Mouse (Mus musculus): ENCODE measurements at regions not wholly inside any gene's neighbourhood (a gene's known extent, or its start where the extent isn't known, plus 50 kb on each side); places are given as distances from the start of the nearest gene placed in this dataset.

DNA sequence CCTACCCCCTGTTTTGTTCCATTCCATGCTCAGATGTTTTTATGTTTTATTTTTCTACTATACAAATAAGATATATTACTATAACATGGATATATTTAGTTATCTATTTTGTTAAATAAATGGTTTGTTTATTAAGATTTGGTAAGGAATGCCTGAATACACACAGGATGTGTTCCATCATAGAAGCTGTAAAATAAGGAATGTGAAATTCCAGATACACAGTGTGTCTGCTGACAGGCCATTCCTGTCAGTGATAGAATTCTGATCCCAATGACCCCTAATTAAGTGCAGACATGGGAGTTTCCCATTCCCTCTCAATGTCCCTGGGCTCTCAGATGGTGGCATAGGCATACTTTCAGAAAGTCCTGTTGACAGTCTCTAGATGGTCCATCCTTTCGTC lies 267.6 kb downstream of the Klf6 start:
- TF ChIP-seq POLR2A (IDR thresholded peaks at IDR 0.05; ENCODE audit: insufficient read length, low read depth) (no peak), REST (IDR thresholded peaks at IDR 0.05; ENCODE audit: insufficient read depth, insufficient read length) (no peak), USF1 (IDR thresholded peaks at IDR 0.05; ENCODE audit: low read depth) (no peak), TCF12 (IDR thresholded peaks at IDR 0.05; ENCODE audit: insufficient read depth, poor library complexity, severe bottlenecking) (no peak), CEBPB (IDR thresholded peaks at IDR 0.05; ENCODE audit: insufficient read depth, poor library complexity, severe bottlenecking) (no peak)

Measured in myocyte (in vitro differentiated cells).